Mouse (Mus musculus): ENCODE measurements around the gene Ntmt1.

Gene Ntmt1

GRCm38 (mm10) chr2:30784078-30784994 lies 23.3 kb upstream of the Ntmt1 start:
- DNase-seq, result peak; percentile 34 to 43

- no peak for DNase-seq
Measured at GRCm38 (mm10) chr2:30787466-30787865, 20.2 kb upstream of the Ntmt1 start.

GRCm38 (mm10) chr2:30792061-30792460 lies 15.6 kb upstream of the Ntmt1 start:
- DNase-seq, result no peak

- peak; percentile 74 to 75 for DNase-seq
Measured at GRCm38 (mm10) chr2:30794179-30795108, 13.2 kb upstream of the Ntmt1 start.

- no peak for DNase-seq
Measured at GRCm38 (mm10) chr2:30795271-30795888, 12.2 kb upstream of the Ntmt1 start.

- DNase-seq, result peak in 1 of 2 experiments; percentile 11
Measured at GRCm38 (mm10) chr2:30795889-30796275, 11.7 kb upstream of the Ntmt1 start.

- DNase-seq, result peak; percentile 62 to 72
Measured at GRCm38 (mm10) chr2:30796382-30796781, 11.2 kb upstream of the Ntmt1 start.

GRCm38 (mm10) chr2:30799456-30799855 lies 8.2 kb upstream of the Ntmt1 start:
- DNase-seq, result no peak

- DNase-seq, result no peak
Measured at GRCm38 (mm10) chr2:30800671-30801066, 7.0 kb upstream of the Ntmt1 start.

- DNase-seq, result no peak
Measured at GRCm38 (mm10) chr2:30801067-30801852, 6.4 kb upstream of the Ntmt1 start.

- no peak for DNase-seq
Measured at GRCm38 (mm10) chr2:30803604-30804003, 4.0 kb upstream of the Ntmt1 start, which contains the start of gene 1700001O22Rik. 1700001O22Rik (minus strand) TSS chr2:30803661.

- no peak for DNase-seq
Measured at GRCm38 (mm10) chr2:30805983-30806382, 1.6 kb upstream of the Ntmt1 start.

- DNase-seq, result no peak
Measured at GRCm38 (mm10) chr2:30807147-30807647, 429 bp upstream of the Ntmt1 start.

GRCm38 (mm10) chr2:30808296-30808655 lies 650 bp downstream of the Ntmt1 start:
- no peak for DNase-seq

- DNase-seq, result no peak
Measured at GRCm38 (mm10) chr2:30809503-30809902, 1.9 kb downstream of the Ntmt1 start.

- no peak for DNase-seq
Measured at GRCm38 (mm10) chr2:30810573-30810972, 2.9 kb downstream of the Ntmt1 start.

GRCm38 (mm10) chr2:30816383-30816782 lies 8.8 kb downstream of the Ntmt1 start:
- no peak for DNase-seq

- DNase-seq, result no peak
Measured at GRCm38 (mm10) chr2:30819873-30820272, 12.2 kb downstream of the Ntmt1 start.

GRCm38 (mm10) chr2:30821073-30821472 lies 13.4 kb downstream of the Ntmt1 start:
- no peak for DNase-seq

- DNase-seq, result no peak
Measured at GRCm38 (mm10) chr2:30822460-30822859, 14.8 kb downstream of the Ntmt1 start.

GRCm38 (mm10) chr2:30823385-30824153 lies 15.9 kb downstream of the Ntmt1 start:
- no peak for DNase-seq

Measured in thymus, adult 18-20 months (tissue).